Mouse (Mus musculus) hindbrain, postnatal 0 days (tissue): ENCODE results near the gene Zfp654. TPM values are rescaled to one million over a fixed set of nuclear protein-coding genes. Genes with fewer than 3 reads are reported as not detected.

Experiments used
- ATAC-seq: fragments of 200-750 bp; cut with Nextera tagmentation; 2 replicates; pipeline ENCODE4 v1.8.0; 2017; ENCODE audit warnings: mild to moderate bottlenecking, moderate TSS enrichment, moderate library complexity
- DNase-seq: peaks from one replicate; pipeline ENCODE4 v3.0.0-alpha.2; 2015; ENCODE audit warnings: low spot score
- H3K27ac ChIP-seq: fragments of 300-500 bp; sonication (generic); 2 replicates; pipeline ENCODE4 v1.5.1; 2014; ENCODE audit warnings: mild to moderate bottlenecking
- H3K27me3 ChIP-seq: fragments of 300-500 bp; sonication (generic); 2 replicates; pipeline ENCODE4 v1.6.1; 2014; ENCODE audit warnings: low read length, mixed read lengths; ENCODE audit not compliant: insufficient read depth
- H3K36me3 ChIP-seq: fragments of 300-500 bp; sonication (generic); 2 replicates; pipeline ENCODE4 v1.6.1; 2014; ENCODE audit warnings: low read length, mixed read lengths; ENCODE audit not compliant: insufficient read depth
- H3K4me1 ChIP-seq: fragments of 300-500 bp; sonication (generic); 2 replicates; pipeline ENCODE4 v1.6.1; 2014; ENCODE audit warnings: antibody characterized with exemption, low read length, mixed read lengths; ENCODE audit not compliant: insufficient read depth
- H3K4me2 ChIP-seq: fragments of 300-500 bp; sonication (generic); 2 replicates; pipeline ENCODE4 v1.6.1; 2014; ENCODE audit warnings: low read depth, mild to moderate bottlenecking, low read length, moderate library complexity, mixed read lengths
- H3K4me3 ChIP-seq: fragments of 300-500 bp; sonication (generic); 2 replicates; pipeline ENCODE4 v1.5.1; 2014; ENCODE audit warnings: low read length
- H3K9ac ChIP-seq: fragments of 300-500 bp; sonication (generic); replicated peaks from 2 replicates; pipeline ENCODE4 v1.6.1; 2014; ENCODE audit warnings: mild to moderate bottlenecking, low read length, moderate library complexity, mixed read lengths
- H3K9me3 ChIP-seq: fragments of 300-500 bp; sonication (generic); 2 replicates; pipeline ENCODE4 v1.6.1; 2016; ENCODE audit warnings: low read length, mixed read lengths
- CTCF ChIP-seq: IDR thresholded peaks from 2 replicates; pipeline ENCODE4 v1.5.1; 2016; ENCODE audit warnings: antibody characterized with exemption, control low read depth, low read depth
- WGBS: fragments of 180-500 bp; shearing (Covaris S2); extraction: QIAGEN DNeasy Blood & Tissue Kit; methylation state at CpG from one replicate; pipeline ENCODE4 v1.1.7; 2014; 5-methylcytosine and 5-hydroxymethylcytosine counted together
- polyA plus RNA-seq: library from polyadenylated mRNA; unstranded; fragments of >200 nt; fragmentation: Nextera tagmentation; extraction: Ambion mirVana; gene quantifications from 2 replicates; pipeline ENCODE4 v1.2.1, GENCODE M21; 2015
- total RNA-seq: library from RNA; depleted of rRNA; stranded (reverse); fragments of >200 nt; gene quantifications from 2 replicates; pipeline ENCODE4 v1.2.3, GENCODE M21; 2014; rRNA removed

Zfp654 gene
- total and polyA plus RNA-seq, 2 experiments from 2014 or later = 3.0 to 7.3 TPM

- no peak overlapping the region for H3K27ac ChIP-seq
- no peaks in the 10 kb centered on the region for H3K36me3 ChIP-seq
- DNase-seq (no peak), ATAC-seq (no peak)
- H3K4me1 ChIP-seq = no peaks in the 10 kb centered on the region
- H3K27me3 ChIP-seq = no peaks in the 10 kb centered on the region
- no peak overlapping the region for H3K4me3 ChIP-seq
- H3K4me2 ChIP-seq = no peak overlapping the region
- no peak overlapping the region for H3K9ac ChIP-seq
- no peaks in the 10 kb centered on the region for H3K9me3 ChIP-seq
- WGBS = 83% methylated on average over 6 of the region's 6 CpGs
- no peak for TF ChIP-seq CTCF
These were observed 95.1 kb downstream of the Zfp654 start for GRCm38 (mm10) chr16:64756321-64756720.

- H3K27ac ChIP-seq = no peak overlapping the region
- ATAC-seq (peak; percentile 82), DNase-seq (peak; percentile 86)
- no peaks in the 10 kb centered on the region for H3K9me3 ChIP-seq
- no peak overlapping the region for H3K4me3 ChIP-seq
- no peaks in the 10 kb centered on the region for H3K4me1 ChIP-seq
- peak; percentile 76 for TF ChIP-seq CTCF
- no peak overlapping the region for H3K9ac ChIP-seq
- H3K36me3 ChIP-seq = no peaks in the 10 kb centered on the region
- H3K27me3 ChIP-seq = no peaks in the 10 kb centered on the region
- H3K4me2 ChIP-seq = no peak overlapping the region
- 38% methylated on average over 3 of the region's 3 CpGs for WGBS
These were observed 96.7 kb downstream of the Zfp654 start for GRCm38 (mm10) chr16:64754743-64755139.

- H3K36me3 ChIP-seq = no peaks in the 10 kb centered on the region
- H3K4me1 ChIP-seq = no peaks in the 10 kb centered on the region
- 70% methylated on average over 3 of the region's 3 CpGs for WGBS
- ATAC-seq (no peak), DNase-seq (no peak)
- H3K9me3 ChIP-seq = no peaks in the 10 kb centered on the region
- no peak overlapping the region for H3K27ac ChIP-seq
- H3K4me2 ChIP-seq = no peak overlapping the region
- TF ChIP-seq CTCF = no peak
- no peaks in the 10 kb centered on the region for H3K27me3 ChIP-seq
- no peak overlapping the region for H3K4me3 ChIP-seq
- H3K9ac ChIP-seq = no peak overlapping the region
These were observed 97.3 kb downstream of the Zfp654 start for GRCm38 (mm10) chr16:64753990-64754742.

- Histone ChIP-seq H3K4me3 (no peak overlapping the region), H3K9me3 (no peaks in the 10 kb centered on the region), H3K27me3 (no peaks in the 10 kb centered on the region), H3K9ac (no peak overlapping the region), H3K4me1 (no peaks in the 10 kb centered on the region), H3K27ac (no peak overlapping the region), H3K36me3 (no peaks in the 10 kb centered on the region), H3K4me2 (no peak overlapping the region)
- WGBS = 7% methylated on average over 10 of the region's 10 CpGs
- no peak for ATAC-seq
- DNase-seq = peak; percentile 91
- TF ChIP-seq CTCF = peak; percentile 96
These were observed 103.2 kb downstream of the Zfp654 start for GRCm38 (mm10) chr16:64748237-64748636.

GRCm38 (mm10) chr16:64745089-64745488, 106.4 kb downstream of the Zfp654 start:
- ATAC-seq (no peak), DNase-seq (no peak)
- H3K9ac ChIP-seq = no peak overlapping the region
- no peak for TF ChIP-seq CTCF
- H3K27ac ChIP-seq = no peak overlapping the region
- H3K9me3 ChIP-seq = no peaks in the 10 kb centered on the region
- H3K4me1 ChIP-seq = no peaks in the 10 kb centered on the region
- no peaks in the 10 kb centered on the region for H3K27me3 ChIP-seq
- H3K4me2 ChIP-seq = no peak overlapping the region
- 87% methylated on average over 4 of the region's 4 CpGs for WGBS
- H3K36me3 ChIP-seq = no peaks in the 10 kb centered on the region
- H3K4me3 ChIP-seq = no peak overlapping the region

- Histone ChIP-seq H3K9ac (no peak overlapping the region), H3K36me3 (no peaks in the 10 kb centered on the region), H3K27ac (no peak overlapping the region), H3K4me1 (no peaks in the 10 kb centered on the region), H3K27me3 (no peaks in the 10 kb centered on the region), H3K4me3 (no peak overlapping the region), H3K4me2 (no peak overlapping the region), H3K9me3 (no peaks in the 10 kb centered on the region)
- WGBS = 92% methylated on average over 5 of the region's 5 CpGs
- ATAC-seq (no peak), DNase-seq (no peak)
- TF ChIP-seq CTCF = no peak
These were observed 114.2 kb downstream of the Zfp654 start for GRCm38 (mm10) chr16:64737289-64737688.

Other genes with a start within 250 kb of the Zfp654 start
- 0.21 TPM in 1 of 2 replicates, not detected in the other for gene Csnka2ip, start 249.2 kb downstream of the Zfp654 start, total RNA-seq
- not detected in 2 replicates for gene Csnka2ip, start 249.2 kb downstream of the Zfp654 start, polyA plus RNA-seq
- gene 4930453N24Rik, start 80.5 kb downstream of the Zfp654 start, total RNA-seq = 11.1 and 12.0 TPM in 2 replicates
- gene 4930453N24Rik, start 80.5 kb downstream of the Zfp654 start, polyA plus RNA-seq = 15.6 and 17.1 TPM in 2 replicates
- 53.0 and 54.4 TPM in 2 replicates for gene Cggbp1, start 344 bp upstream of the Zfp654 start, total RNA-seq
- 46.2 and 47.1 TPM in 2 replicates for gene Cggbp1, start 344 bp upstream of the Zfp654 start, polyA plus RNA-seq